Mouse (Mus musculus) forebrain, embryonic 14.5 days (tissue): ENCODE measurements around the gene Hoxa2. TPM values are rescaled to one million over a fixed set of nuclear protein-coding genes. Genes with fewer than 3 reads are reported as not detected.
A peak's percentile ranks its signal among the peaks of the same experiment; 100 is the strongest.

Experiments used
- ATAC-seq: fragments of 200-750 bp; cut with Nextera tagmentation; 2 replicates; pipeline ENCODE4 v1.8.0; 2017; ENCODE audit warnings: mild to moderate bottlenecking, moderate library complexity
- DNase-seq: peaks from one replicate; pipeline ENCODE4 v3.0.0-alpha.2; 2015; ENCODE audit warnings: low spot score
- H3K27ac ChIP-seq: fragments of 300-500 bp; sonication (generic); 2 replicates; pipeline ENCODE4 v1.5.1; 2014; ENCODE audit warnings: low read depth, mild to moderate bottlenecking, control low read depth, low read length, moderate library complexity
- H3K27me3 ChIP-seq: fragments of 300-500 bp; sonication (generic); replicated peaks from 2 replicates; pipeline ENCODE4 v1.6.1; 2014; ENCODE audit warnings: low read length, control low read depth, mixed read lengths; ENCODE audit not compliant: control insufficient read depth, insufficient read depth
- H3K36me3 ChIP-seq: fragments of 300-500 bp; sonication (generic); 2 replicates; pipeline ENCODE4 v1.6.1; 2014; ENCODE audit warnings: low read length, control low read depth; ENCODE audit not compliant: control insufficient read depth, insufficient read depth
- H3K4me1 ChIP-seq: fragments of 300-500 bp; sonication (generic); 2 replicates; pipeline ENCODE4 v1.6.1; 2014; ENCODE audit warnings: antibody characterized with exemption, low read length, control low read depth; ENCODE audit not compliant: control insufficient read depth, insufficient read depth
- H3K4me2 ChIP-seq: fragments of 300-500 bp; sonication (generic); 2 replicates; pipeline ENCODE4 v1.6.1; 2014; ENCODE audit warnings: mild to moderate bottlenecking, control low read depth, low read length
- H3K4me3 ChIP-seq: fragments of 300-500 bp; sonication (generic); 2 replicates; pipeline ENCODE4 v1.5.1; 2014; ENCODE audit warnings: low read depth, low read length, control low read depth
- H3K9ac ChIP-seq: fragments of 300-500 bp; sonication (generic); 2 replicates; pipeline ENCODE4 v1.6.1; 2014; ENCODE audit warnings: mild to moderate bottlenecking, low read length, control low read depth, moderate library complexity
- H3K9me3 ChIP-seq: fragments of 300-500 bp; sonication (generic); replicated peaks from 2 replicates; pipeline ENCODE4 v1.6.1; 2016; ENCODE audit warnings: low read length, control low read depth, mixed read lengths; ENCODE audit not compliant: control insufficient read depth
- WGBS: fragments of 180-500 bp; shearing (Covaris S2); extraction: QIAGEN DNeasy Blood & Tissue Kit; methylation state at CpG from one replicate; pipeline ENCODE4 v1.1.7; 2014; 5-methylcytosine and 5-hydroxymethylcytosine counted together
- polyA plus RNA-seq: library from polyadenylated mRNA; unstranded; fragments of >200 nt; fragmentation: Nextera tagmentation; extraction: Ambion mirVana; gene quantifications from 2 replicates; pipeline ENCODE4 v1.2.1, GENCODE M21; 2014

Hoxa2 gene
- polyA plus RNA-seq, 1 experiment from 2014 or later: not detected

- DNase-seq (peak; percentile 62), ATAC-seq (peak; percentile 82)
- Histone ChIP-seq H3K4me3 (peak within 1 kb of the TSS; percentile 44), H3K9me3 (no peaks in the 10 kb centered on the region), H3K9ac (no peak within 1 kb of the TSS; the same call in 1 of the 2 replicates), H3K36me3 (no peaks in the 10 kb centered on the region), H3K4me1 (peaks cover 8% of the 10 kb centered on the region; the same call in 1 of the 2 replicates), H3K27me3 (peaks cover 96% of the 10 kb centered on the region), H3K4me2 (peak within 1 kb of the TSS; percentile 93), H3K27ac (no peak within 1 kb of the TSS)
- WGBS: under 1% methylated on average over 55 of the region's 55 CpGs
Measured at GRCm38 (mm10) chr6:52158276-52159051, 6.2 kb downstream of the Hoxa2 start, which contains the start of gene Hoxa1. Gene Hoxa1 (minus strand): TSS chr6:52158317.

- peaks cover 8% of the 10 kb centered on the region; the same call in 1 of the 2 replicates for H3K4me1 ChIP-seq
- no peaks in the 10 kb centered on the region for H3K9me3 ChIP-seq
- H3K4me3 ChIP-seq: peak overlapping the region; percentile 44
- 2% methylated on average over 32 of the region's 32 CpGs for WGBS
- no peak for ATAC-seq
- H3K27me3 ChIP-seq: peaks cover 96% of the 10 kb centered on the region
- DNase-seq: no peak
- H3K4me2 ChIP-seq: peak overlapping the region; percentile 93
- no peaks in the 10 kb centered on the region for H3K36me3 ChIP-seq
- no peak overlapping the region for H3K27ac ChIP-seq
- H3K9ac ChIP-seq: no peak overlapping the region
Measured at GRCm38 (mm10) chr6:52157466-52158275, 7.0 kb downstream of the Hoxa2 start.

GRCm38 (mm10) chr6:52156551-52157200 is 8.0 kb downstream of the Hoxa2 start:
- peaks cover 96% of the 10 kb centered on the region for H3K27me3 ChIP-seq
- H3K9ac ChIP-seq: no peak overlapping the region
- peaks cover 8% of the 10 kb centered on the region; the same call in 1 of the 2 replicates for H3K4me1 ChIP-seq
- H3K9me3 ChIP-seq: no peaks in the 10 kb centered on the region
- H3K36me3 ChIP-seq: no peaks in the 10 kb centered on the region
- ATAC-seq (no peak), DNase-seq (no peak)
- H3K27ac ChIP-seq: no peak overlapping the region
- 2% methylated on average over 20 of the region's 20 CpGs for WGBS
- H3K4me3 ChIP-seq: no peak overlapping the region
- no peak overlapping the region for H3K4me2 ChIP-seq

- WGBS: 34% methylated on average over 3 of the region's 3 CpGs
- Histone ChIP-seq H3K9me3 (no peaks in the 10 kb centered on the region), H3K27ac (no peak overlapping the region), H3K4me1 (peaks cover 8% of the 10 kb centered on the region; the same call in 1 of the 2 replicates), H3K4me3 (no peak overlapping the region), H3K9ac (no peak overlapping the region), H3K36me3 (no peaks in the 10 kb centered on the region), H3K27me3 (peaks cover 97% of the 10 kb centered on the region), H3K4me2 (no peak overlapping the region)
- ATAC-seq: no peak
- DNase-seq: no peak
Measured at GRCm38 (mm10) chr6:52155471-52155870, 9.2 kb downstream of the Hoxa2 start.

- H3K27ac ChIP-seq: no peak overlapping the region
- H3K36me3 ChIP-seq: no peaks in the 10 kb centered on the region
- ATAC-seq: no peak
- no peak overlapping the region for H3K9ac ChIP-seq
- H3K9me3 ChIP-seq: no peaks in the 10 kb centered on the region
- under 1% methylated on average over 5 of the region's 5 CpGs for WGBS
- DNase-seq: no peak
- peaks cover 8% of the 10 kb centered on the region; the same call in 1 of the 2 replicates for H3K4me1 ChIP-seq
- peaks cover 97% of the 10 kb centered on the region for H3K27me3 ChIP-seq
- no peak overlapping the region for H3K4me2 ChIP-seq
- H3K4me3 ChIP-seq: no peak overlapping the region
Measured at GRCm38 (mm10) chr6:52154044-52154443, 10.6 kb downstream of the Hoxa2 start.

- Histone ChIP-seq H3K36me3 (no peaks in the 10 kb centered on the region), H3K9me3 (no peaks in the 10 kb centered on the region), H3K4me3 (no peak overlapping the region), H3K4me2 (no peak overlapping the region), H3K27me3 (peaks cover 95% of the 10 kb centered on the region), H3K4me1 (peaks cover 4% of the 10 kb centered on the region; the same call in 1 of the 2 replicates), H3K9ac (no peak overlapping the region), H3K27ac (no peak overlapping the region)
- under 1% methylated on average over 6 of the region's 6 CpGs for WGBS
- no peak for ATAC-seq
- DNase-seq: no peak
Measured at GRCm38 (mm10) chr6:52153270-52153669, 11.4 kb downstream of the Hoxa2 start.

GRCm38 (mm10) chr6:52152226-52153193 is 12.1 kb downstream of the Hoxa2 start:
- H3K4me3 ChIP-seq: no peak overlapping the region
- no peak for DNase-seq
- H3K27me3 ChIP-seq: peaks cover 95% of the 10 kb centered on the region
- no peak overlapping the region for H3K9ac ChIP-seq
- H3K36me3 ChIP-seq: no peaks in the 10 kb centered on the region
- no peak for ATAC-seq
- WGBS: 2% methylated on average over 16 of the region's 16 CpGs
- no peaks in the 10 kb centered on the region for H3K9me3 ChIP-seq
- H3K4me2 ChIP-seq: no peak overlapping the region
- H3K27ac ChIP-seq: no peak overlapping the region
- H3K4me1 ChIP-seq: no peaks in the 10 kb centered on the region

- ATAC-seq: no peak
- Histone ChIP-seq H3K4me2 (no peak overlapping the region), H3K4me1 (no peaks in the 10 kb centered on the region), H3K4me3 (no peak overlapping the region), H3K36me3 (no peaks in the 10 kb centered on the region), H3K9me3 (no peaks in the 10 kb centered on the region), H3K27ac (no peak overlapping the region), H3K27me3 (peaks cover 94% of the 10 kb centered on the region), H3K9ac (no peak overlapping the region)
- WGBS: under 1% methylated on average over 4 of the region's 4 CpGs
- no peak for DNase-seq
Measured at GRCm38 (mm10) chr6:52151571-52151970, 13.1 kb downstream of the Hoxa2 start.
